In genomic region chr2:10288142-10288831, GRCm38 (mm10) we compare ENCODE assay signal across 9 mouse cellular contexts.
DNase-seq lines count a peak whose midpoint lies in the region; ATAC-seq and TF ChIP-seq lines count a peak whose summit lies in the region.
"Had no signal": no experiment of that assay in that cellular context is flagged by ENCODE, and none has a peak within 500 bp of the region (broad histone marks: within the 10 kb centered on the region; RNA-seq: fewer than 3 reads in every experiment).

No protein-coding gene starts in this region.

- WGBS in forebrain, postnatal 0 days, result 13% methylated on average over 12 of the region's 12 CpGs
- WGBS in hindbrain, postnatal 0 days, result 11% methylated on average over 12 of the region's 12 CpGs

- ATAC-seq in forebrain, postnatal 0 days, result peak; percentile 63
- peak; percentile 57 for ATAC-seq in hindbrain, postnatal 0 days

- H3K9me3 ChIP-seq in forebrain, postnatal 0 days (ENCODE audit: low read length), result no peaks in the 10 kb centered on the region
- no peaks in the 10 kb centered on the region for H3K9me3 ChIP-seq in hindbrain, postnatal 0 days (ENCODE audit: low read length)

- no peak overlapping the region for H3K27ac ChIP-seq in forebrain, postnatal 0 days (ENCODE audit: low read depth, low read length)
- no peak overlapping the region for H3K27ac ChIP-seq in hindbrain, postnatal 0 days
- H3K27ac ChIP-seq: macrophage had no signal

- no peaks in the 10 kb centered on the region for H3K36me3 ChIP-seq in forebrain, postnatal 0 days (ENCODE audit: insufficient read depth)
- no peaks in the 10 kb centered on the region for H3K36me3 ChIP-seq in hindbrain, postnatal 0 days (ENCODE audit: insufficient read depth, low read length)

- 0 out of 2 replicates have a peak, but pooled peaks cover 8% of the 10 kb centered on the region for H3K27me3 ChIP-seq in forebrain, postnatal 0 days (ENCODE audit: insufficient read depth, low read length)
- no peaks in the 10 kb centered on the region for H3K27me3 ChIP-seq in hindbrain, postnatal 0 days (ENCODE audit: insufficient read depth, low read length)

- peak; percentile 92 for TF ChIP-seq CTCF in forebrain, postnatal 0 days (IDR thresholded peaks at IDR 0.05; ENCODE audit: low read depth)
- peak; percentile 92 for TF ChIP-seq CTCF in hindbrain, postnatal 0 days (IDR thresholded peaks at IDR 0.05; ENCODE audit: low read depth)

- H3K4me1 ChIP-seq in forebrain, postnatal 0 days (ENCODE audit: insufficient read depth), result no peaks in the 10 kb centered on the region
- no peaks in the 10 kb centered on the region for H3K4me1 ChIP-seq in hindbrain, postnatal 0 days (ENCODE audit: insufficient read depth, low read length)

- H3K4me2 ChIP-seq in forebrain, postnatal 0 days (ENCODE audit: low read depth), result no peak overlapping the region
- no peak overlapping the region for H3K4me2 ChIP-seq in hindbrain, postnatal 0 days (ENCODE audit: low read depth, low read length)

- no peak overlapping the region for H3K4me3 ChIP-seq in forebrain, postnatal 0 days (ENCODE audit: low read depth, low read length)
- no peak overlapping the region for H3K4me3 ChIP-seq in hindbrain, postnatal 0 days (ENCODE audit: low read length)

- DNase-seq in MN1 (ENCODE audit: low spot score), result peak; percentile 67
- peak; percentile 58 for DNase-seq in c-Kit-positive CD71-positive TER-119-positive erythroid progenitor cells, embryonic 14.5 days (ENCODE audit: low spot score)
- peak; percentile 88 for DNase-seq in forebrain, postnatal 0 days
- peak; percentile 91 for DNase-seq in hindbrain, postnatal 0 days (ENCODE audit: low spot score)
- DNase-seq in layer of hippocampus, postnatal 25 days (ENCODE audit: extremely low spot score in 1 of 2, low spot score in 1 of 2), result peak; percentile 37 to 79
- DNase-seq in lung, postnatal 36 days, result peak; percentile 91
- peak; percentile 63 for DNase-seq in right cerebral cortex, adult 18-20 months
- peak; percentile 46 to 73 for DNase-seq in urinary bladder, postnatal 4 days (ENCODE audit: low spot score in 2 of 2)

- no peak overlapping the region for H3K9ac ChIP-seq in forebrain, postnatal 0 days
- H3K9ac ChIP-seq in hindbrain, postnatal 0 days (replicated peaks; ENCODE audit: low read length), result no peak overlapping the region
